In genomic region chr11:51584431-51585248, GRCm38 (mm10) we compare ENCODE assay signal across 7 mouse cellular contexts. TPM values are rescaled to one million over a fixed set of nuclear protein-coding genes. Genes with fewer than 3 reads are reported as not detected.
DNase-seq lines count a peak whose midpoint lies in the region; ATAC-seq lines count a peak whose summit lies in the region.

Gene Phykpl (plus strand): TSS chr11:51584757.

- peak; percentile 98 for DNase-seq in adrenal gland, postnatal 14 days
- peak; percentile 97 for DNase-seq in embryonic facial prominence, embryonic 11.5 days (ENCODE audit: low spot score)
- peak; percentile 99 for DNase-seq in kidney, adult 11 months
- peak; percentile 96 for DNase-seq in limb, embryonic 10.5 days (ENCODE audit: low spot score)
- DNase-seq in spleen, adult 12 weeks (ENCODE audit: low spot score): peak; percentile 98

- no peaks in the 10 kb centered on the region for H3K27me3 ChIP-seq in embryonic facial prominence, embryonic 11.5 days (ENCODE audit: control insufficient read depth, insufficient read depth, low read length)
- no peaks in the 10 kb centered on the region for H3K27me3 ChIP-seq in limb, embryonic 10.5 days (ENCODE audit: low read depth, poor library complexity, severe bottlenecking)
- no peaks in the 10 kb centered on the region for H3K27me3 ChIP-seq in midbrain, embryonic 13.5 days

- H3K9ac ChIP-seq in embryonic facial prominence, embryonic 11.5 days (replicated peaks; ENCODE audit: low read length): peak within 1 kb of the TSS; percentile 79
- H3K9ac ChIP-seq in midbrain, embryonic 13.5 days (replicated peaks): peak within 1 kb of the TSS; percentile 75

- peaks cover 7% of the 10 kb centered on the region for H3K36me3 ChIP-seq in embryonic facial prominence, embryonic 11.5 days (replicated peaks; ENCODE audit: control insufficient read depth, insufficient read depth, low read depth, low read length)
- peaks cover 47% of the 10 kb centered on the region for H3K36me3 ChIP-seq in limb, embryonic 10.5 days
- H3K36me3 ChIP-seq in midbrain, embryonic 13.5 days: peaks cover 35% of the 10 kb centered on the region

- peak within 1 kb of the TSS; percentile 79 for H3K27ac ChIP-seq in embryonic facial prominence, embryonic 11.5 days (replicated peaks; ENCODE audit: low read depth, low read length)
- H3K27ac ChIP-seq in limb, embryonic 10.5 days: peak within 1 kb of the TSS; percentile 94
- peak within 1 kb of the TSS; percentile 93 for H3K27ac ChIP-seq in midbrain, embryonic 13.5 days

- peak within 1 kb of the TSS; percentile 59 for H3K4me3 ChIP-seq in embryonic facial prominence, embryonic 11.5 days (ENCODE audit: low read depth, low read length)
- H3K4me3 ChIP-seq in limb, embryonic 10.5 days: peak within 1 kb of the TSS; percentile 71
- H3K4me3 ChIP-seq in midbrain, embryonic 13.5 days (replicated peaks): peak within 1 kb of the TSS; percentile 50

- ATAC-seq in embryonic facial prominence, embryonic 11.5 days (replicated peaks; ENCODE audit: insufficient number of reproducible peaks, low FRiP score, low TSS enrichment, low read depth): peak; percentile 84
- peak; percentile 75 for ATAC-seq in granulocyte monocyte progenitor cell, adult 5-6 weeks (replicated peaks; ENCODE audit: poor library complexity, severe bottlenecking)
- peak; percentile 93 for ATAC-seq in midbrain, embryonic 13.5 days

- under 1% methylated on average over 59 of the region's 59 CpGs for WGBS in embryonic facial prominence, embryonic 11.5 days
- WGBS in limb, embryonic 10.5 days: under 1% methylated on average over 59 of the region's 59 CpGs
- under 1% methylated on average over 59 of the region's 59 CpGs for WGBS in midbrain, embryonic 13.5 days

- H3K4me1 ChIP-seq in embryonic facial prominence, embryonic 11.5 days (ENCODE audit: control insufficient read depth, insufficient read depth, low read length): no peaks in the 10 kb centered on the region; the same call in 1 of the 2 replicates
- H3K4me1 ChIP-seq in limb, embryonic 10.5 days: peaks cover 39% of the 10 kb centered on the region
- peaks cover 32% of the 10 kb centered on the region for H3K4me1 ChIP-seq in midbrain, embryonic 13.5 days (replicated peaks)

- H3K9me3 ChIP-seq in embryonic facial prominence, embryonic 11.5 days (replicated peaks; ENCODE audit: control insufficient read depth, low read length): no peaks in the 10 kb centered on the region
- H3K9me3 ChIP-seq in limb, embryonic 10.5 days (replicated peaks): no peaks in the 10 kb centered on the region
- H3K9me3 ChIP-seq in midbrain, embryonic 13.5 days: no peaks in the 10 kb centered on the region

- peak within 1 kb of the TSS; percentile 82 for H3K4me2 ChIP-seq in embryonic facial prominence, embryonic 11.5 days (ENCODE audit: low read depth, low read length)
- H3K4me2 ChIP-seq in midbrain, embryonic 13.5 days (replicated peaks): peak within 1 kb of the TSS; percentile 64

RNA-seq across cellular contexts. Expression of gene Phykpl, which starts in this region (rescaled TPM):
- total RNA-seq in adrenal gland, postnatal 14 days (2021): 27.8 and 29.1 TPM in 2 replicates
- 8.7 and 10.2 TPM in 2 replicates for polyA plus RNA-seq in embryonic facial prominence, embryonic 11.5 days (2014; fragmentation: Nextera tagmentation; extraction: Ambion mirVana)
- total RNA-seq in granulocyte monocyte progenitor cell, adult 5-6 weeks (2014; fragmentation: Nextera tagmentation): 25.1 and 25.2 TPM in 2 replicates
- total RNA-seq in granulocyte monocyte progenitor cell, adult 5-6 weeks (2017): 11.0 and 13.4 TPM in 2 replicates
- polyA plus RNA-seq in limb, embryonic 10.5 days (2016; fragmentation: Nextera tagmentation; extraction: Ambion mirVana): 15.6 and 16.1 TPM in 2 replicates
- polyA plus RNA-seq in midbrain, embryonic 13.5 days (2015; fragmentation: Nextera tagmentation; extraction: Ambion mirVana): 13.3 and 14.6 TPM in 2 replicates

Comparison
In these comparisons a context has a peak if more than half of its experiments do, and no peak if none do; other contexts are left out.
1. Peak in every context shown above with its lines: DNase-seq, ATAC-seq, H3K4me3 ChIP-seq and H3K27ac ChIP-seq.